Mouse (Mus musculus): ENCODE results near the gene AI182371. TPM values are rescaled to one million over a fixed set of nuclear protein-coding genes. Genes with fewer than 3 reads are reported as not detected.

The AI182371 gene
- under 1 TPM in 1 of 2 experiments, not detected in 1; 0.38 TPM for total RNA-seq (2021)
- long read RNA-seq, experiment 1 = 0 reads
- long read RNA-seq, experiment 2 = 0 reads

- DNase-seq = no peak
Measured at GRCm38 (mm10) chr2:35101443-35101842, at the start of gene AI182371. Gene AI182371 (minus strand): TSS chr2:35101543.

DNA sequence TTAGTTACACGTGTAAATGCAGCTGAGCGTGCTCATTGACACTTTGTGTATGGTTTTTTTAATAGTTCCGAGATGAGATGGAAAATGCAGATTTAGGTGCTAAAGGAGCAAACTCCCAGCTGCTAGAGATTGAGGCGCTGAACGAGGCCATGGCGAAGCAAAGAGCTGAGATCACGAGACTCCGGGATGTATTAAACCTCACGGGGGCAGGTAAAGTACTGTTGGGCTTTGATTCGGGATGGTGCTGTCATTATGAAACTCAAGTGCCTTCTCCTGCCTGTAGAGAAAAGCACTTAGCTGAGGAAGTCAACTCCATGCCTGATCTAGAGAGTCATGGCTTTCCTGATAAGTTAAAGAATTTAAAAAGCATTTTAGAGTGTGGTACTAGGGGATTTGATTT is 47.5 kb upstream of the AI182371 start:
- DNase-seq = no peak

DNA sequence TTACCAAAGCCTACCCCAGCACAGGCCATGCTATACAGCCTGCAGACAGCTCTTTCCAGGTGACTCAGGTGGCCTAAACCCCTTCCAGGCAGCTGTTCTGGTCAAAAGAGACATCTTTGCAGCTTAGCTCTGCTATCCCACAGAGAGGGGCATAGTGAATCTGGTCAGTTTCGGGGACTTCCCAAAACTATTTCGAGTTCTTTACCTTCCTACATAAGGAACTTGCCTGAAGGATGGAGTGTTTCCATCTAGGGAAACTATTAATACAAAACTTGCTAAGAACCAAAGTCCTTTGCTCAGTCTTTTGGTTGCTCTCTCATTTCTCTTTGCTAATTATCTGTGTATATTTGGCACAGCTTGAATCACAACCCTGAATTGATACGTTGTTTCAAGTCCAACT is 40.3 kb upstream of the AI182371 start:
- no peak for DNase-seq

DNA sequence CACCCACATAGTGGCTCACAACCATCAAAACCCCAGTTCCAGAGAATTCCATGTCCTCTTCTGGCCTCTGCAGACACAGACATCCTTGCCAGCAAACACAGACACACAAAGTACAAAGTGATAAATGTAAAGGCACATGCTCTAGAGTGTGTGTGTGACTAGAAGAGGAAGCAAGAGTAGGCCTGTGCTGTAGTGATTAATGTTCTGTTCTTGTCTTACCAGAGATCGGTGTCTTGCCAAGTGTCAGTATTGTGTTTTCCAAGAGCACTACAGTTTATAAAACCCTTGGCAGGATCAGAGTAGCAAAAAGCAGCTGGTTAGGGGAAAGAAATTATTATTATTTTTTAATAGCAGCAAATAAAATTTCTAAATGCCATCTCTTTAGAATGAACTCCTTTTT is 37.2 kb upstream of the AI182371 start:
- no peak for DNase-seq

DNA sequence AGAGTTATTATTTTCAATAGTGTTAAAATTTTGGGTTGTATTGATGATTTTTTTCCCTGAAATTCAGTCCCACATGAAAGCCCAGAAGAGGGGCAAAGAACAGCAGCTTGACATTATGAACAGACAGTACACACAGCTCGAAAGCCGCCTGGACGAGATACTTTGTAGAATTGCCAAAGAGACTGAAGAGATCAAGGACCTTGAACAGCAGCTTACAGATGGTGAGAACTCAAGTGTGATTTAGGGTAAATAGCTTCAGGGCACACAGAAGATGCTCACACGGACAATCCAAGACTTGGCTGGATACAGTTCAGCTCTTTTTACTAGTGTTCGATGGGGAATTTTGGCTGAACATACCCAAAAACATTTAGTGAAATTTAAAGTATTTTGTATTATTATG is 32.5 kb upstream of the AI182371 start:
- DNase-seq = no peak

DNA sequence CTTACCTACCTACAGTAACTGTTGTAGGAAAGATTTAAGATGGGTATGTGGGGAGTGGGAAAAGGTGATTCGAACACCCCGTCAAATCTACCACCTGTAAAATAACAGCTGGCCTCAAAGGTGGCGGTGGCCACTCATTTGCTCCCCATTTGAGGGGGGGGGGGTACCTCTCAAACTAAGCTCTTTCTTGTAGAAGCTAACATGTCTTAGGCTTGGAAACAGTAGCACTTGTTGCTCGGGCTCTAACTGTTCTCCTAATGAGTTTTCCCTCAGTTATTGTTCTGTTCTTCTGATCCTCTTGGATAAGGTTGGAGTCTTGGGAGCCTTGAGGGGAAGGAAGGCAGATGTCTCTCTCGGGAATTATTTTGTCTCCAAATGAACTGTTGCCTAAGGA is 31.3 kb upstream of the AI182371 start:
- DNase-seq = no peak

- DNase-seq = peak; percentile 94
Measured at GRCm38 (mm10) chr2:35131991-35132661, 30.8 kb upstream of the AI182371 start.

- no peak for DNase-seq
Measured at GRCm38 (mm10) chr2:35131491-35131890, 30.1 kb upstream of the AI182371 start.

DNA sequence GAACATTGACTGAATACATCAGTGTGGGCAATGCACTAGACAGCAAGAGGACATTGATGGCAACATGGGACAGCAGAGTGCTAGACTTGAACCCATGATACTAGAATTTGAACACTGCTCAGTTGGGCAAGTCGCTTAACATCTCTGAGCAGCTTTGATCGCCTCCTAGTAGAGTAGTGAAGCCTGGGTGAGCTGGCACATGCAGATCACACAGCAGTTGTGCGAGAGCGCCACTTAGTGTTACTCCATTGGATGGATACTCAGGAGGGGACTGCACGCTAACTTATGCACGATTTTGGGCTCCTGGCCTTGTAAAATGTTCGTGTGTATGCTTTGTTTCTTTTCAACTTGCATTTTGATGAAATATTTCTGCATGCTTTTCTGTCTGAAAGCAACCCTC is 23.4 kb upstream of the AI182371 start:
- no peak for DNase-seq

DNA sequence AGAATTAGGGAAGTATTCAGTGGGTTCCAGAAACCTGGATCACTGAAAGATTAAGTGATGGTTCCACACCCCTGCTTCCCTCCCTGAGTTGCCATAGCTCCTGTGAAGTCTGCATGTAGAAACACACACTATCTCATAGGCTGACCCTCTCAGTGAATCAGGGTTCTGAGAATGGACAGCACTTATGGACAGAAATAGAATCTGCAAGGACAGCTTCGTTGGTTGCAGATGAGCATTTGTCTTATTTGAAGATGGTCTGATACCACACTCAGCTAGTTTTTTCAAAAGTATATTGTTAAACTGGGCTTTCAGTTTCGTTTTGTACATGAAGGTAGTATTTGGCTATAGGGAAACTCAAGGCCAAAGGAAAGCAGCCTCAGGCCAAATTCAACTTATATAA is 9.2 kb upstream of the AI182371 start:
- no peak for DNase-seq

DNA sequence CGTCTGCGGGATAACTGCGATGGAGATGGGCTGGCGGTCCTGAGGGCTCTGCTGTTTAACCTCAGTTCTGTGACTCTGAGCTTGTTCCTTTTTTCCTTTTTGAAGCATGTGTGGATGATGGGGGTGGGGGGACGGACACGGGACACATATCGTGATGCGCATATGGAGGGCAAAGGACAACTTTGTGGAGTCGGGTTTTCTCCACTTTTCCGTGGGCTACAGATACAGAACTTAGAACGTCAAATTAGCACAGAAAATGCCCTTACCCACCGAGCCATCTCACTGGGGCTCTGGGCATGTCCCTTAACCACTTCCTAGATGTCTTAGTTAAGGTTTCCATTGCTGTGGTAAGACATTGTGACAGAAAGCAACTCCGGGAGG is 8.6 kb upstream of the AI182371 start:
- no peak for DNase-seq

DNA sequence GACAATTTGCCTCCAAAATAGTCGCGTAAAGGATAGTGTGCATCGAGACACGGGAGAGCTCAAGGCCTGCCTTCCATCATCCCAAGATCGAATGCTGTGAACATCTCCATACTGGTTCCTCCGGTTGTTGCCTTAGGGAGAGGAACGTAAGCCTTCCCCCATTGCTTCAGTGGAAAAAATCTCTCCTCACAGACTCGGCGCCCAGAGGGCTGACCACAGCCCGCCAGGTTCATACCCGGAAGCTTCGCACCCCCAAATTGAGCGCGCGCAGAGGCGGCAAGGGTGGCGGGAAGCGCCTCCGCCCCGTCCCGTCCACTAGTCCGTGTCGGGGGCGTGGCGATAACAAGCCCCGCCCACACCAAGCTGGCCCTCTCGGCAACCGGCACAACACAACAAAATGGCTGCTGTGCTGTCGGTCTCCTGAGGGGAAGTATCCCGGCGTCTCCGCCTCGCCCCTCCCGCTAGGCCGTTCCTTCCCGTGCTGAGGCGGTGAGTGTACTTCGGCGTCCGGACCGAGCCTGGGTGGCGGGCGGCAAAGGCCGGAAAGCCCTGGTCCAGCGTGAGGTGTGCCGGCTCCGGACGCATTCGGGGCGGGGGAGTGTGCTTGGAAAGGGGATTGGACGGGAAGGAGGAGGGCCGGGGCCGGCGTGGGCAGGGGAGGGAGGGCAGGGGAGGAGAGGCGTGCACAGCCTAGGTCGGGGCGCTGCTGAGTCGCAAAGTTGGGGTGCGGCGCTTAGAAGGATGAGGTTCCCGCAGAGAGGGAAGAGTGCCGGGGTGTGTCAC is 8.0 kb upstream of the AI182371 start, which contains the start of gene Cntrl:
Cntrl (plus strand) TSS at position 352 of the 783 bp plus-strand sequence.
- peak; percentile 98 for DNase-seq

GRCm38 (mm10) chr2:35108712-35109111 is 7.4 kb upstream of the AI182371 start:
- DNase-seq = peak; percentile 4

- peak; percentile 17 for DNase-seq
Measured at GRCm38 (mm10) chr2:35107984-35108635, 6.8 kb upstream of the AI182371 start.

DNA sequence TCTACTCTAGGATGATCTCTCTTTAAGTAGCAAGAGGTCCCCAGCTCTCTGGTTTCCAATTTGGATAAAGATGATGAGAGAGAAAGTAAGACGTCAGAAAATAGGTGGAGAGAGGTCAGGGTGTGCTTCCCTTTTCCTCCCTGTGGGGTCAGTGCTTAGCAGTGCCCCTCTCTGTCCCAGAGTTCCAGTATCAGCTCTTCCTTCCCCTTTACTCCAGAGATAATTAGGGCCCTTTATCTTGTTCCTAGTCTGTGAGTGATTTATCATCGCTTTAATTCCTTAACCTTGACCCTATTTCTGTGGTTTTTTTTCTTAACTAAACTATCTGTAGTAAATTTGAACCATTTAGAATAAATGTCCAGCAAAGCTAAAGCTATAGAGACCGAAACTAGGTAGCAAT is 3.5 kb upstream of the AI182371 start:
- no peak for DNase-seq

- DNase-seq = no peak
Measured at GRCm38 (mm10) chr2:35103558-35103957, 2.2 kb upstream of the AI182371 start.

- no peak for DNase-seq
Measured at GRCm38 (mm10) chr2:35102777-35103176, 1.4 kb upstream of the AI182371 start.

DNA sequence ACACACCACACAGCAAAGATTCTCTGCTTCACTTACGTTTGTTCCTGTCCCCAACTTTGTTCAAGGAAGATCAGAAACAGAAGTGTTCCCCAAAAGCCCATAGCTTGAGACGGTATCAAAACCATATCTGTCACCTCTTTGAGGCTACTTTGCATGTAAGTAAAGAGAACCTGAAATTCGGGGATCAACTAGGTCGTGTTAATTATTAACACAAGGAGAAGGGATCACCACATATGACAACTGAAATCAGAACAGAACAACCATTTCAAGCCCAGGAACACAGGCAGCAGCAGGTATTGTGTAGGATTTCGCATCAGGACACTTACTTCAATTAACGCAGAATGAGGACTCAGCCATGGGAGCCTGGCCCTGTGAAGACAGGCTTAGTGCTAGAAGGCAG is 814 bp downstream of the AI182371 start:
- DNase-seq = no peak

DNA sequence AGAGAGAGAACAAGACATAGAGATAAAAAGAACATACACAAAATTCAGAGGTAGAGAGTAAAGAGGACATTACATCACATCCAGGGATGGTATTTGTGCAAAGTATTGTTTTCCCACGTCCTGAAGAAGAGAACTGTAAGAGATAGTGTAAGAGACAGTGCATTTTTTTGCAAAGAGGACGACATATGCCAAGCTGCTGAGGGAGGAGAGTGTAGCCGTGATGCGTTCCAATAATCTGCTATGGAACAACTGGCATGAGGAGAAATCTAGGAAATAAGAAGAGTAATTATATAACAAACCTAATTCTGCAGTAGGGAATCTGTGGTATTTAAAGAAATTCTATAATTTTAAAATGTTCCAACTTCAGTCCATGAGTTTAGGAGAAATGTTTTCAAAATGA is 13.9 kb downstream of the AI182371 start:
- DNase-seq = no peak

- no peak for DNase-seq
Measured at GRCm38 (mm10) chr2:35079166-35079565, 22.2 kb downstream of the AI182371 start.

DNA sequence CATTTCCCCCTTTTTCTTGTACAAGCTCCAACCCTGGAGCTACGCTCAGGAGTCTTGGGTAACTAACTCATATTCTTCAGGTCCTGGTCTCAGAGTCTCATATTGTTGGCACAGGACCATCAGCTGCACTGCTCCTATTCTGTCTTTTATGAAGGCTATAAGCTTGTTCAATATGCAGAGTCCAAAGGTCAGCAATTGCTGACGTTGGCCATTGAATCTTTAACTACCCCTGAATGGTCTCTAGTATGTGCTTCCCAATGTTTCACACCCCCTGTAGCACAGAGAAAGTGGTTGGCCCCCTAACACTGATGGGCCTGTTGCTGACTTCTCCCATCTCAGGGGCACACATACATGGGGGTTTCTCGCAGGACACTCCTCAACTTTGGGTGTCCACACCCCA is 27.0 kb downstream of the AI182371 start:
- no peak for DNase-seq

DNA sequence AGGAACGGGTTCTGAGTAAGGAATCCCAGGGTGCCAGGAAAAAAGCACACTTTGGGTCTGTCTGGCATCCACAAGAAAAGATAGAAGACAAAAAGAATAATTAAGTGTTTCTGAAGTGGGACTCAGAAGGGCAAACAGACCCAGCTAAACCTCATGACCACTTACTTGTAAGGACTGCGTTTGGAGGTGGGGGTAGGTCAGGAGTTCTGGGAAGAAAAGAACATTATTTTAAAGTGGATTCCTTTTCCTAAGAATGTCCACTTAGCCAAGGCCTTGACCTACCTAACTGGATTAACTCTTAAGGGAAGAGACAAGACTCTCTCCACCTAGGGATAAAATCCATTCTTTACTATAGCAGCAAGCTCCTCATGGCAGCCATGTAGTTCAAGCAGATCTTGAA is 28.8 kb downstream of the AI182371 start:
- no peak for DNase-seq

DNA sequence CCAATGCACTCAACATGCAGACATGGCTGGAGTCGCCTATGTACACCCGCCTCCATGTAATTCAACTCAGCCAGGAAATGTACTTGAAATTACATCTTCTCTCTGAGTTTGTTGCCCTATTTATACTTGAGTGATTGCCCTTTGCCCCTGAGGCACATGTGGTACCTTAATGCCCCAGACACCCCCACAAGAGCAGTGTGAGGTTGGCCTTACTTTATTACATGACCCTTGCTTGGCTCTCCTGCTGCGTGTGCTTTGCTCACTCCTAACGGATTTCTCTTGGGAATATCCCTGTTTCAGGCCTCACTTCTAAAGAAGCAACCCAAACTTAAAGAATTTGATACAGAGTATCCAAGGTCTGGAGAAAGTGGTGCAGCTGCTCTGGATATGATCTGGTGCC is 31.1 kb downstream of the AI182371 start:
- DNase-seq = no peak
